Mouse (Mus musculus) adrenal gland, adult 18-20 months (tissue): ENCODE measurements at regions not wholly inside any gene's neighbourhood (a gene's known extent, or its start where the extent isn't known, plus 50 kb on each side); places are given as distances from the start of the nearest gene placed in this dataset.

Source experiments
- DNase-seq, 2 experiments: peaks; one replicate each; pipeline ENCODE4 v3.0.0; 2021 to 2022; ENCODE audit warnings: low spot score in 2 of 2
- microRNA-seq, 2 experiments: library from miRNA; unstranded; fragments of <30 nt; microRNA quantifications; one replicate each; pipeline ENCODE4 v1.2.0; 2021; ENCODE audit warnings: borderline number of aligned reads in 2 of 2

DNA sequence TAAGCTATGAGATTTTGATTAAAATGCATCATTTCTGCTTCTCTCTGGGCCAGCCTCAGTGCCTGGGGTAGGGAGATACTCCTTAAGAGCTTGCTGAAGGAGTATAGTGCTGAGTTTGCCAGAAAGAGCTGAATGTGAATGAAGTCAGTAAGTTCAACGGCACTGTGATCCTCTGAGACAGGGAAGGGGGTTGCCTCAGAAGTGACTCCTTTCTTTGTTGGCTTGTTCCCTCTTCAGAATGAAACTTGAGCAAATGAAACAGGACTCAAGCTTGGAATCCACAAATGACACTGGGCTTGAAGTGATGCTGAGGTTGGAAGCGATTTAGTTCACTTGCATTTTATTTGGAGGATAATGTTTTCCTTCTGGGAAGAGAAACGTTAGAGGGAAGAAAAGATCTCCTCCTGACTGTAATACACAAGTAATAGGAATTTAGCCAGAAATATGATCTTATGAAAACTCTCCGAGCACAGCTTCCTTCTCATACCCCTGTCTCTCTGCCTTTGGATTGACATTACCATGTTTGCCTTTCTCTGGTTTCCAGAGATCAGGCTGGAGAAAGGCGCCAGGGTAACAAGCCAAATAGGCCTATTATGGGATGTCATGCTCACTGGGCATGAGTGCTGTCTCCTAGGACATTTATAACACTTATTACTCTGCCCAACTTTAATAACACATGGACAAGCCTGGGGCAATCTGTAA lies 77.0 kb upstream of the Ubash3b start:
- no peak for DNase-seq

DNA sequence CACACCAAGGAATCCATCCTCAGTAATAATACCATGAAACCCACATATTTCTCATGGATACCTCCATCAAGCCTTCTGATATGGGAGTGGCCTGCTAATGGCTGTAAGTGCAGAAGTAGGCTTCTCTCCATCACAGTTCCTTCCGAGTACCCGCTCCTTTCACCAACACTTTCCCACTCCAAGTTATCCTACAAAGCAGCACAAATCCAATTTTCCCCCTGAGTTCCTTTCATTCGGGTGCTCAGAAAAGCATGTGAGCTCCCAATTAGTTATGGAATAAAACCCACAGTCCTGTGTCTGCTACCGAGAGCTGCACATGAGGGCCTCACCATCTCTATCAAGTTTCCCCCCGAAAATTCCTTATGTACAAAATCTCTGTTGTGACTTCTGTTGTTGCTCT lies 75.8 kb upstream of the Ubash3b start:
- DNase-seq: no peak

- DNase-seq: no peak
Measured at GRCm38 (mm10) chr9:41229225-41229582, 67.7 kb upstream of the Ubash3b start.

DNA sequence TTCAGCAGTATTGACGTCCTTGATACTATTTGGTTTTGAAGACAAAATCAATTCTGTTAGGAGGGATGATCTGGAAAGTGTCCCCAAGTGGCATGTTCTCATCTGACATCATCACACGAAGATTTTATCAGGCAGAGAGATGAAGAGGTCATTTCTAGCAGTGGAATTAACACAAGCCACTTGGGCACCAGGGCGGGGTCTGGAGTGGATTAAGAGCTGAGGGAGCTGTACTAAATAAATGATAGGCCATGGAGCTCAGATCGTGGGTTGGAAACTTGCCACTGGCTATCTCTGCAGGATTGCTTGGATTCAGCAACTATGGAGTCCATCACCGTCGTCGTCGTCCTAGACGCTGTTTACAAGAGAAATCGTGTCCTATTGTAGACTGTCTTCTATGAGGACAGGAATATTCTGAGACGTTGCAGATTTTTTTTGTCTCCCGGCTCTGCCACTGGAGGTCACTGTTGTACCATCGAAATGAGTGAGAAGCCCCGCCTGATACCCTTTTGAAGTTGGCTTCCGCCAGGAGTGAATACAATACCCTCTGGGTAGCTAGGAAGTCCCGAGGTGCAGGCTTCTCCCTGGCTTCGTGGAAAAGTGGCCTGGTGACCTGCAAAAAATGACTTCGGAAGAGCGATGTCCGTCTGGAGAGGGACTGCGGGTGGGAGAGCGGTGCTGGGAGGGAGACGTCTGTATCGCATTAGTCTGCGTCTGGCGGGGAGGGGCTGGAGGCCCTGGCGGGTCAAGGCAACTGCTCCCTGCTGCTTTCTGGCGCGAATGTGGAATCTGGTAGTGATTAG lies 67.1 kb upstream of the Ubash3b start:
- DNase-seq: peak; percentile 88 to 89

DNA sequence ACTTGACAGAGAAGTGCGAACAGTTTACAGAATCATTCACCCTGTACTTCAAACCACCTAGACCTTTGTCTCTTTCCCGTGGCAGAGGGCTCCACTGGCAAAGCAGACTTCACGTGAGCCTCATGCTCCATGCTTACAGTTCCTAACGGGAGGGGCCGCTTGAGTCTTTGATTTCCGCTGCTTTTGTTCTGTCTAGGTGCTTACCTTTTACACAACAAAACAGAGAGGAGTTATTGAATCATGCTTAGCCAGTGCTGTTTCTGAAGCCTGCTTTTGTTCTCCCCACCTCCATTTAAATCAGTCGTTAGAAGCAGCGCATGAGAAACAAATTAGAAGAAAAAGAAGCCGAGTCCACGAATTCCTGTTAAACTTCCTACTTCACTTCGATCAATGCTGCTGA lies 61.9 kb upstream of the Ubash3b start:
- DNase-seq: no peak

DNA sequence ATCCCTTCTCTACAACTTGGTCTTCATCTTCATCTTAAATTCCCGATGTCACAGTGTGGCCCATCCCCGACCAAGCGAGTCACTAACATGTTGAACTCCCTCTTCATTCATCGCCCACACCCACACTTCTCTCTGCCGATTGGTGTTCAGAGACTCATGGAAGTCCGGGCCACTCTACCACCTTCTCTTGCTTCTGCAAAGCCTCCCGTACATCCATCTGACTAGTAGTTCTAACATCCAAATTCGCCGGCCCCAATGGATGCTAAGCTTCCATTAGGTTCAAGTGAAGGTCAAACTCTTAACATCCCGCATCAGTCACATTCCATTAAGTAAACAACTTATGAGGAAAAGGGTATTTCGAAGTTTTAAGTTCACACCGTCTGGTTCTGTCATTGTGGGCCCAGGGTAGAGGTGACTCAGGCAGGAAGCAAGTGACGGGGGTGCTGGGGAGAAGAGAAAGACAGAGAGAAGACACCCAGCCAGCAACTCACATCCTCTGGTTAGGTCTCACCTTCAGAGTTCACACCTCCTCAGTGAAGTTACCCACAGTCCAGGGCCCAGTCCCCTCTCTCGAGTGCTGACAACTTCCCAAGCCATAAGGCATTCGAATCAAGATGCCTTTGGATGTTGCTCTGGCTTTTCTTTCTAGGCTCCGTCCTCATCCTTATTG lies 61.0 kb upstream of the Ubash3b start:
- DNase-seq: no peak

GRCm38 (mm10) chr9:41221110-41221790 lies 59.8 kb upstream of the Ubash3b start:
- DNase-seq: no peak

GRCm38 (mm10) chr9:41220105-41220669 lies 58.7 kb upstream of the Ubash3b start:
- no peak for DNase-seq

DNA sequence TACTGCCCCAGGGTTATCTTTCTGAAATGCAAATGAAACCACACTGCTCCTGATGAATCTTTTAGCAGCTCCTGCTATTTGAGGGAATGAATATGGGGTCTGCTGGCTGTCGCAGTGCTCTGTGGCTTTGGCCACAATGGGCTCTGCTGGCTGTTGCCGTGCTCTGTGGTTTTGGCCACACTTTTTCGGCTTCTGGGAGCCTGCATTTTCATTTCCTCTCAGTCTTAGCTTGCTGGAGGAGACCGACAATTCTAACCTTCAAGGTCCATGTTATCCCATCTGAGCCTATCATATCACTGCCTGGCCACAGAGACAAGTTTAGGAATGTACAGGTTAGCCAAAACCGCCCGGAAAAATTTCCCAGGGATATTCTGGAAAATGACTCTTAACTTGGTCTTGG lies 57.2 kb upstream of the Ubash3b start:
- DNase-seq: no peak

GRCm38 (mm10) chr9:41216248-41216647 lies 54.8 kb upstream of the Ubash3b start:
- DNase-seq: no peak

- no peak for DNase-seq
Measured at GRCm38 (mm10) chr9:41215026-41215425, 53.5 kb upstream of the Ubash3b start.

DNA sequence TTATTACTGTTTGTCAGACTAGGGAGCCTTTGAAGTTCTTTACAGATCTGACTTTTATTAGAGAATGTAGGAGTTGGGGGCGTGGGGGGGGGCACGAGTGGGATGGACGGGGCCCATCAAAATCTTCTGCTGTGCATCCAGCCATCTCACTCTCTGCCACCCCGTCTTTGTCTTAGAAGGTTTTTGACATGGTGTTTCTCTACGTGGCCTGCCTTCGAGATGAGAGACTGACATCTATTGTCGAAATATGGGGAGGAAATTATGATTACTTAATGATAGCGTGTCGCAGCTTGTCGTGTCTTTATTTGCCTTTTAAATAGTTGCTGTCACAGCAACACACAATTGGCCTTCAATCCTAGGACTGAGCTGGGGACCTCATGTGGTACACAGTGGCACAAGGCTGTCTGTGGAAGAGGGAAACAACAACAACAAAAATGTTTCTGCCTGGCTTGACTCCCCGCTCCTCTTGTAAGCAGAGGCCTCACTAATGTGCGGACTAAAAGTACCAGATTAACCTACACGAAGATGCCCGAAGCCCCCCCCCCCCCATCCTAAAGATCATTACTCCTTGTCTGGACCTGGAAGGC lies 51.5 kb upstream of the Ubash3b start:
- no peak for DNase-seq

- no peak for DNase-seq
Measured at GRCm38 (mm10) chr9:41212303-41212901, 50.9 kb upstream of the Ubash3b start.

- DNase-seq: no peak
Measured at GRCm38 (mm10) chr9:41211865-41212302, 50.4 kb upstream of the Ubash3b start.

Small RNA genes in the stretch of these regions (microRNA-seq; reads per million reads assigned to microRNA genes)
- gene Mir100: 2,596 to 3,868 reads per million in 2 experiments
- 289 to 304 reads per million in 2 experiments for gene Mir125b-1
- gene Mirlet7a-2: 227 to 252 reads per million in 2 experiments
